Mouse (Mus musculus): ENCODE measurements around the gene Fabp3. TPM values are rescaled to one million over a fixed set of nuclear protein-coding genes. Genes with fewer than 3 reads are reported as not detected.
A peak's percentile ranks its signal among the peaks of the same experiment; 100 is the strongest.

Fabp3 gene
- polyA plus RNA-seq, 1 experiment from 2014 or later: 170 TPM

- H3K27ac ChIP-seq (replicated peaks; ENCODE audit: low read depth, low read length): no peak overlapping the region
- no peak overlapping the region for H3K4me2 ChIP-seq (ENCODE audit: low read length)
- no peak overlapping the region for H3K4me3 ChIP-seq (replicated peaks; ENCODE audit: low read depth, low read length)
- WGBS: 89% methylated on average over 6 of the region's 6 CpGs
- H3K9me3 ChIP-seq (ENCODE audit: control insufficient read depth, low read length): no peaks in the 10 kb centered on the region
- H3K36me3 ChIP-seq (ENCODE audit: control insufficient read depth, insufficient read depth, low read length): no peaks in the 10 kb centered on the region
- H3K4me1 ChIP-seq (ENCODE audit: control insufficient read depth, insufficient read depth, low read length): peaks cover 23% of the 10 kb centered on the region
- no peak overlapping the region for H3K9ac ChIP-seq (replicated peaks; ENCODE audit: low read length)
- DNase-seq (no peak), ATAC-seq (ENCODE audit: low FRiP score, low TSS enrichment) (no peak)
- H3K27me3 ChIP-seq (ENCODE audit: control insufficient read depth, insufficient read depth, low read length): no peaks in the 10 kb centered on the region
Measured at GRCm38 (mm10) chr4:130270611-130271347, 37.6 kb upstream of the Fabp3 start.

DNA sequence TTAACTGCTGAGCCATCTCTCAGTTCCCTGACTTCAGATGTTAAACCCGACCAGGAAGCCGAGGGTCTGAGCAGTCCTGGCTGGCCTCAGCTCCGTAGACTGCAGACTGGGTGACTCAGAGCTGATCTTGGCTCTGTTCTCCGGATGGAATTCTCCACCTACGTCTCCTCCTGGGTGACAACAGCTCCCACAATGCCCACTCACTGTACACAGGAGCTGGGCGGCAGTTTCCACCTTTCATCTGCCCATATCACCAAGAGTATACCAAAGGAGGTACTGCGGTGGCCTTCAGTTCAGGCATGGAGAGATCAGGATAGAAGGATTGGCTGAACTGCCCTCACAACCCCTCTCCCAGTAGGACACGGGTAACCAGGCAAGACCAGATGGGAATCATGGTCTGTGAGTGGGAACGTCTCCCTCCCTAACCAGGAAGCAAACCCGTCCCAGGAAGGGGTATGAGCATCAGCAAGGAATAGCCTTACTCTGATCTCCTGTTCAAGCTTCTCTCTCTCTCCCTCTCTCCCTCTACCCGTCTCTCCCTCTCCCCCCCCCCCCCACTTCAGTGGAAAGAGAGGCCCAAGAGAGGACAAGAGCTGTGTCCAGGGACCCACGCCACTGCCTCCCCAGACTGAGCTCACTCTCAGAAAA, 34.6 kb upstream of the Fabp3 start:
- 2% methylated on average over 11 of the region's 12 CpGs for WGBS
- Histone ChIP-seq H3K27me3 (ENCODE audit: control insufficient read depth, insufficient read depth, low read length) (no peaks in the 10 kb centered on the region), H3K27ac (replicated peaks; ENCODE audit: low read depth, low read length) (peak overlapping the region; percentile 99), H3K9ac (replicated peaks; ENCODE audit: low read length) (peak overlapping the region; percentile 97), H3K4me3 (replicated peaks; ENCODE audit: low read depth, low read length) (peak overlapping the region; percentile 76), H3K36me3 (ENCODE audit: control insufficient read depth, insufficient read depth, low read length) (no peaks in the 10 kb centered on the region), H3K4me1 (ENCODE audit: control insufficient read depth, insufficient read depth, low read length) (peaks cover 24% of the 10 kb centered on the region), H3K9me3 (ENCODE audit: control insufficient read depth, low read length) (no peaks in the 10 kb centered on the region), H3K4me2 (ENCODE audit: low read length) (peak overlapping the region; percentile 79)
- no peak for DNase-seq
- peak; percentile 67 for ATAC-seq (ENCODE audit: low FRiP score, low TSS enrichment)

DNA sequence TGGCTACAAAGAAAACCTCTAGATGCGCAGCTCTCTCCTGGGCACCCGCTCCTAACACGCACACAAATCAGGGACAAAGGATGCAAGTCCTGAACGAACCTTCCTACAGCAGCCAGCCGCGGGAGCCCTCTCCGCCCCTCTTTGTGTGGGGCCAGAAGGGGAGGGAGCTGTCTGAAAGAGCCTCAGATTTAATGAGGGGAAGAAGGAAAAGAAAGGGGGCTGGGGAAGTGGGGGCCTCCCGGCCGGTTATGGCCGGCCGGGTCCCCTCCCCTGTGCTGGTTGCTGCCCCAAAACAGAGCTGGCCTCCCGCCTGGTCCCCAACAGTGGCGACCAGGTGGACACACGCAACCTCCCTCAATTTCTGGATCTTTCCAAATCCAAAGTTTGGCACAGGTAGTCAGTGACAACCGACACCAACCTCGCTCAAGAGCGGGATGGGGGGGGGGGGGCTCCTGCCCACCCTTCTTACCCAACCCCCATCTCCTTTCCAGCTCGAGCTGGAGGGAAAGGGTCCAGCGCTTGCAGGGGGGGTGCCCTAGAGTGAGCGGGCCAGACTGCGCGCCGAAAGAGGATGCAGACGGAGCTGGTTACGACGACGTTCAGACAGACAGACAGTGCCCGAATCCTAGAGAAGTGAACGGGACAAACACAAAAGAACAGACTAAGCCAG, 33.9 kb upstream of the Fabp3 start:
- ATAC-seq (ENCODE audit: low FRiP score, low TSS enrichment): peak; percentile 83
- H3K9ac ChIP-seq (replicated peaks; ENCODE audit: low read length): peak overlapping the region; percentile 97

DNA sequence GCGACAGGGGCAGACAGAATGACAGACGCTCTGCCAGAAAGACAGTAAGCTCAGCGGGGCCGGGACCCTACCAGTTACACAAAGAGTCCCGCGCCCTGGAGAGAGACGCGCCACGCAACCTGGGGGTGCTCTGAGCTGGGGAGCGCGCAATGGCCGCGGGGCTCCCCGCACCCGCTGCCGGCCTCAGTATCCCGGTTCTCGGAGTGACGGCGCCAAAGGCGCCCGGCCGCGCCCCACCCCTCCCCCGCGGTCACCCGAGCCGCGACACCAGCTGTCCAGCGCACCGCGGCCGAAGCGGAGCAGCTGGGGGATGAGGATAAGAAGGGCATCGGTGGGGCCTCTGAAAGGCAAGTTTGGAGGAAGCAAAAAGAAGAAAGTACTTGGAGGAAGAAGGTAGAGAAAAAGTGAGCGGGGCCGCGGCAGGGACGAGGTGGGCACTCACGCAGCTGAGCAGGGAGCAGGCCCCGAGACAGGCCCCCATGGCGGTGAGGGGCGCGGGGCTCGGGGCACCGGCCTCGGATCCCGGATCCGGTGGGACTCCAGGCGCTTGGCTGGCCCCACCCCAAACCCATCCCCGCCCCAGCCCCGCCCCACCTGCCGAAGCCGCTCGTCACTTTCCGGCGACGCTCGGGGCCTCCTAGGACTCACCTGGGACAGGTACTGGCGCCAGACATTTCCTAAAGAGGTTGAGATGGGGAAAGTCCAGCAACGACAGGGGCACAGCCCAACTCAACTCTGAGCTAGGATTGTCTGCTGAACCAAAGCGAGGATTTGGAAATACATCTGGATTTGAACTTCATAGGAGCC, 33.2 kb upstream of the Fabp3 start:
- H3K4me1 ChIP-seq (ENCODE audit: control insufficient read depth, insufficient read depth, low read length): peaks cover 24% of the 10 kb centered on the region
- H3K9me3 ChIP-seq (ENCODE audit: control insufficient read depth, low read length): no peaks in the 10 kb centered on the region
- under 1% methylated on average over 62 of the region's 62 CpGs for WGBS
- peak overlapping the region; percentile 99 for H3K27ac ChIP-seq (replicated peaks; ENCODE audit: low read depth, low read length)
- no peaks in the 10 kb centered on the region for H3K27me3 ChIP-seq (ENCODE audit: control insufficient read depth, insufficient read depth, low read length)
- ATAC-seq (ENCODE audit: low FRiP score, low TSS enrichment) (peak; percentile 62), DNase-seq (peak; percentile 79)
- peak overlapping the region; percentile 79 for H3K4me2 ChIP-seq (ENCODE audit: low read length)
- peak overlapping the region; percentile 76 for H3K4me3 ChIP-seq (replicated peaks; ENCODE audit: low read depth, low read length)
- peak overlapping the region; percentile 97 for H3K9ac ChIP-seq (replicated peaks; ENCODE audit: low read length)
- H3K36me3 ChIP-seq (ENCODE audit: control insufficient read depth, insufficient read depth, low read length): no peaks in the 10 kb centered on the region

More for the DNA sequence above, 33.9 kb upstream of the Fabp3 start:
- DNase-seq: peak; percentile 87
- under 1% methylated on average over 29 of the region's 29 CpGs for WGBS
- H3K4me3 ChIP-seq (replicated peaks; ENCODE audit: low read depth, low read length): peak overlapping the region; percentile 76
- H3K27ac ChIP-seq (replicated peaks; ENCODE audit: low read depth, low read length): peak overlapping the region; percentile 99
- H3K9me3 ChIP-seq (ENCODE audit: control insufficient read depth, low read length): no peaks in the 10 kb centered on the region
- H3K36me3 ChIP-seq (ENCODE audit: control insufficient read depth, insufficient read depth, low read length): no peaks in the 10 kb centered on the region
- H3K4me1 ChIP-seq (ENCODE audit: control insufficient read depth, insufficient read depth, low read length): peaks cover 24% of the 10 kb centered on the region
- peak overlapping the region; percentile 79 for H3K4me2 ChIP-seq (ENCODE audit: low read length)
- H3K27me3 ChIP-seq (ENCODE audit: control insufficient read depth, insufficient read depth, low read length): no peaks in the 10 kb centered on the region

GRCm38 (mm10) chr4:130275823-130276105, 32.6 kb upstream of the Fabp3 start:
- WGBS: 37% methylated on average over 5 of the region's 5 CpGs

GRCm38 (mm10) chr4:130276573-130277176, 31.7 kb upstream of the Fabp3 start:
- Histone ChIP-seq H3K27me3 (ENCODE audit: control insufficient read depth, insufficient read depth, low read length) (no peaks in the 10 kb centered on the region), H3K4me3 (replicated peaks; ENCODE audit: low read depth, low read length) (no peak overlapping the region), H3K36me3 (ENCODE audit: control insufficient read depth, insufficient read depth, low read length) (no peaks in the 10 kb centered on the region), H3K4me2 (ENCODE audit: low read length) (no peak overlapping the region), H3K9ac (replicated peaks; ENCODE audit: low read length) (no peak overlapping the region), H3K9me3 (ENCODE audit: control insufficient read depth, low read length) (no peaks in the 10 kb centered on the region), H3K4me1 (ENCODE audit: control insufficient read depth, insufficient read depth, low read length) (peaks cover 24% of the 10 kb centered on the region), H3K27ac (replicated peaks; ENCODE audit: low read depth, low read length) (no peak overlapping the region)
- no peak for ATAC-seq (ENCODE audit: low FRiP score, low TSS enrichment)
- DNase-seq: no peak
- 74% methylated on average over 7 of the region's 7 CpGs for WGBS

More at GRCm38 (mm10) chr4:130275823-130276105, 32.6 kb upstream of the Fabp3 start:
- H3K4me3 ChIP-seq (replicated peaks; ENCODE audit: low read depth, low read length): peak overlapping the region; percentile 76
- no peaks in the 10 kb centered on the region for H3K36me3 ChIP-seq (ENCODE audit: control insufficient read depth, insufficient read depth, low read length)
- peak; percentile 46 for DNase-seq
- peak overlapping the region; percentile 99 for H3K27ac ChIP-seq (replicated peaks; ENCODE audit: low read depth, low read length)
- H3K9ac ChIP-seq (replicated peaks; ENCODE audit: low read length): peak overlapping the region; percentile 97
- H3K27me3 ChIP-seq (ENCODE audit: control insufficient read depth, insufficient read depth, low read length): no peaks in the 10 kb centered on the region
- no peaks in the 10 kb centered on the region for H3K9me3 ChIP-seq (ENCODE audit: control insufficient read depth, low read length)
- H3K4me2 ChIP-seq (ENCODE audit: low read length): peak overlapping the region; percentile 79
- ATAC-seq (ENCODE audit: low FRiP score, low TSS enrichment): no peak
- peaks cover 24% of the 10 kb centered on the region for H3K4me1 ChIP-seq (ENCODE audit: control insufficient read depth, insufficient read depth, low read length)

- H3K9ac ChIP-seq (replicated peaks; ENCODE audit: low read length): no peak within 1 kb of the TSS
- ATAC-seq (ENCODE audit: low FRiP score, low TSS enrichment): no peak
- H3K9me3 ChIP-seq (ENCODE audit: control insufficient read depth, low read length): no peaks in the 10 kb centered on the region
- no peak within 1 kb of the TSS for H3K4me3 ChIP-seq (replicated peaks; ENCODE audit: low read depth, low read length)
- H3K36me3 ChIP-seq (ENCODE audit: control insufficient read depth, insufficient read depth, low read length): no peaks in the 10 kb centered on the region
- H3K27me3 ChIP-seq (ENCODE audit: control insufficient read depth, insufficient read depth, low read length): no peaks in the 10 kb centered on the region
- no peak within 1 kb of the TSS for H3K27ac ChIP-seq (replicated peaks; ENCODE audit: low read depth, low read length)
- no peak for DNase-seq
- WGBS: 72% methylated on average over 2 of the region's 2 CpGs
- H3K4me1 ChIP-seq (ENCODE audit: control insufficient read depth, insufficient read depth, low read length): peaks cover 10% of the 10 kb centered on the region; the same call in 1 of the 2 replicates
- no peak within 1 kb of the TSS for H3K4me2 ChIP-seq (ENCODE audit: low read length)
Measured at GRCm38 (mm10) chr4:130279105-130279504, 29.3 kb upstream of the Fabp3 start, which contains the start of gene Serinc2. TSS of gene Serinc2 (minus strand) at chr4:130279205.

DNA sequence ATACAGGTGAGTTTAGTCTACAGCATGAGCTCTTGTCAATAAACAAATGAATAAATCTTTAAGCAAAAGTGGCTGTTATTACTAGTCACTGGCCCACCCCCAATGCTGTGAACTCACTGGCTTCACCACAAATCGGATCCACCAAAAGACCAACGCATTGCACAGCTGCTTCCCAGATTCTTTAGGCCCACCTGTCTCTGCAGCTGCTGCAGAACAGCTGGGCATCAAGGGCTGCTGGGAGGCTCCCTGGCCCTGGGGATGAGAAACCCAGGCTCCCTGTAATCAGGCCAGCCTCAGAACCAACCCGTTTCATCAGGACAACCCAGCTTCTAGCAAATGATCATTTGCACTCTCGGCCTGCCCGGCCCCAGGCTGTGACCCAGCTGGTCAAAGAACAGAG, 25.5 kb upstream of the Fabp3 start:
- H3K36me3 ChIP-seq (ENCODE audit: control insufficient read depth, insufficient read depth, low read length): no peaks in the 10 kb centered on the region
- H3K9ac ChIP-seq (replicated peaks; ENCODE audit: low read length): no peak overlapping the region
- no peaks in the 10 kb centered on the region for H3K27me3 ChIP-seq (ENCODE audit: control insufficient read depth, insufficient read depth, low read length)
- no peaks in the 10 kb centered on the region for H3K9me3 ChIP-seq (ENCODE audit: control insufficient read depth, low read length)
- no peak overlapping the region for H3K4me2 ChIP-seq (ENCODE audit: low read length)
- H3K27ac ChIP-seq (replicated peaks; ENCODE audit: low read depth, low read length): no peak overlapping the region
- no peak for ATAC-seq (ENCODE audit: low FRiP score, low TSS enrichment)
- whole genome bisulfite sequencing: 73% methylated on average over 5 of the region's 5 CpGs
- no peaks in the 10 kb centered on the region for H3K4me1 ChIP-seq (ENCODE audit: control insufficient read depth, insufficient read depth, low read length)
- H3K4me3 ChIP-seq (replicated peaks; ENCODE audit: low read depth, low read length): no peak overlapping the region
- no peak for DNase-seq

Measured in midbrain, embryonic 14.5 days (tissue).